Mouse (Mus musculus) heart, postnatal 25 days (tissue): Measurements from ENCODE around the gene Itga3. TPM values are rescaled to one million over a fixed set of nuclear protein-coding genes. Genes with fewer than 3 reads are reported as not detected.

Source experiments
- total RNA-seq, 2 experiments: library from RNA; stranded (reverse); gene quantifications; 2 replicates each; pipeline ENCODE4 v1.2.3; 2021

The Itga3 gene
- total RNA-seq, 2 experiments from 2014 or later, result 10.8 to 11.7 TPM

Other genes starting within 250 kb of the Itga3 start
- 100 to 1,000 TPM; 182 to 211 TPM for gene Col1a1, start 140.6 kb downstream of the Itga3 start, total RNA-seq
- gene Hils1, start 109.2 kb downstream of the Itga3 start, total RNA-seq, result not detected
- 100 to 1,000 TPM; 142 to 163 TPM for gene Sgca, start 100.5 kb downstream of the Itga3 start, total RNA-seq
- 10 to 100 TPM; 45.5 to 52.6 TPM for gene Ppp1r9b, start 85.8 kb downstream of the Itga3 start, total RNA-seq
- 1 to 10 TPM; 1.2 to 1.5 TPM for gene Samd14, start 66.9 kb downstream of the Itga3 start, total RNA-seq
- gene Pdk2, start 35.4 kb downstream of the Itga3 start, total RNA-seq, result 100 to 1,000 TPM; 377 to 397 TPM
- gene Dlx3, start 43.3 kb upstream of the Itga3 start, total RNA-seq, result not detected
- under 1 TPM in 1 of 2 experiments, not detected in 1; 0.11 TPM for gene Dlx4, start 69.5 kb upstream of the Itga3 start, total RNA-seq
- not detected for gene Tac4, start 184.7 kb upstream of the Itga3 start, total RNA-seq
- gene Kat7, start 233.4 kb upstream of the Itga3 start, total RNA-seq, result 10 to 100 TPM; 26.9 to 28.5 TPM